Mouse (Mus musculus) intestine, embryonic 14.5 days (tissue): ENCODE measurements around the gene Gpr3. TPM values are rescaled to one million over a fixed set of nuclear protein-coding genes. Genes with fewer than 3 reads are reported as not detected.

ENCODE experiments used
- ATAC-seq: fragments of 200-750 bp; cut with Nextera tagmentation; replicated peaks from 2 replicates; pipeline ENCODE4 v1.8.0; 2017; ENCODE audit warnings: low read depth, moderate number of reproducible peaks, moderate TSS enrichment, moderate library complexity; ENCODE audit not compliant: low FRiP score, low TSS enrichment
- DNase-seq: peaks from one replicate; pipeline ENCODE4 v3.0.0-alpha.2; 2018; ENCODE audit warnings: low spot score
- H3K27ac ChIP-seq: fragments of 300-500 bp; sonication (generic); 2 replicates; pipeline ENCODE4 v1.5.1; 2014; ENCODE audit warnings: low read depth, mild to moderate bottlenecking, control low read depth
- H3K27me3 ChIP-seq: fragments of 300-500 bp; sonication (generic); replicated peaks from 2 replicates; pipeline ENCODE4 v1.6.1; 2014; ENCODE audit warnings: low read length, control low read depth; ENCODE audit not compliant: control insufficient read depth, insufficient read depth
- H3K36me3 ChIP-seq: fragments of 300-500 bp; sonication (generic); 2 replicates; pipeline ENCODE4 v1.6.1; 2014; ENCODE audit warnings: low read length, control low read depth; ENCODE audit not compliant: control insufficient read depth, insufficient read depth
- H3K4me1 ChIP-seq: fragments of 300-500 bp; sonication (generic); replicated peaks from 2 replicates; pipeline ENCODE4 v1.6.1; 2014; ENCODE audit warnings: low read length, control low read depth, mixed read lengths; ENCODE audit not compliant: control insufficient read depth, insufficient read depth
- H3K4me2 ChIP-seq: fragments of 300-500 bp; sonication (generic); 2 replicates; pipeline ENCODE4 v1.6.1; 2014; ENCODE audit warnings: low read length
- H3K4me3 ChIP-seq: fragments of 300-500 bp; sonication (generic); 2 replicates; pipeline ENCODE4 v1.5.1; 2014; ENCODE audit warnings: low read depth, low read length, control low read depth, mixed read lengths
- H3K9ac ChIP-seq: fragments of 300-500 bp; sonication (generic); 2 replicates; pipeline ENCODE4 v1.6.1; 2014; ENCODE audit warnings: mild to moderate bottlenecking, low read length
- H3K9me3 ChIP-seq: fragments of 300-500 bp; sonication (generic); 2 replicates; pipeline ENCODE4 v1.6.1; 2016; ENCODE audit warnings: low read length, control low read depth; ENCODE audit not compliant: control insufficient read depth
- WGBS: fragments of 180-500 bp; shearing (Covaris S2); extraction: QIAGEN DNeasy Blood & Tissue Kit; methylation state at CpG from one replicate; pipeline ENCODE4 v1.1.7; 2014; 5-methylcytosine and 5-hydroxymethylcytosine counted together
- polyA plus RNA-seq: library from polyadenylated mRNA; unstranded; fragments of >200 nt; fragmentation: Nextera tagmentation; extraction: Ambion mirVana; gene quantifications from 2 replicates; pipeline ENCODE4 v1.2.1, GENCODE M21; 2014

Gpr3 gene
- polyA plus RNA-seq, 1 experiment from 2014 or later = not detected

GRCm38 (mm10) chr4:133189396-133189795 lies 22.9 kb downstream of the Gpr3 start:
- H3K4me2 ChIP-seq = no peak overlapping the region
- WGBS = 63% methylated on average over 10 of the region's 10 CpGs
- H3K4me3 ChIP-seq = no peak overlapping the region
- peaks cover 96% of the 10 kb centered on the region for H3K36me3 ChIP-seq
- ATAC-seq (no peak), DNase-seq (no peak)
- no peak overlapping the region for H3K27ac ChIP-seq
- H3K27me3 ChIP-seq = no peaks in the 10 kb centered on the region
- no peak overlapping the region for H3K9ac ChIP-seq
- peaks cover 17% of the 10 kb centered on the region for H3K4me1 ChIP-seq
- no peaks in the 10 kb centered on the region for H3K9me3 ChIP-seq

- H3K4me3 ChIP-seq = no peak overlapping the region
- H3K36me3 ChIP-seq = peaks cover 82% of the 10 kb centered on the region
- no peak for DNase-seq
- no peak overlapping the region for H3K9ac ChIP-seq
- no peak overlapping the region for H3K27ac ChIP-seq
- no peak overlapping the region for H3K4me2 ChIP-seq
- peaks cover 30% of the 10 kb centered on the region for H3K4me1 ChIP-seq
- ATAC-seq = no peak
- H3K9me3 ChIP-seq = no peaks in the 10 kb centered on the region
- 84% methylated on average over 5 of the region's 5 CpGs for WGBS
- H3K27me3 ChIP-seq = no peaks in the 10 kb centered on the region
Observed at GRCm38 (mm10) chr4:133186856-133187255, 25.5 kb downstream of the Gpr3 start.

GRCm38 (mm10) chr4:133185893-133186292 lies 26.4 kb downstream of the Gpr3 start:
- Histone ChIP-seq H3K9ac (no peak overlapping the region), H3K4me2 (peak overlapping the region; percentile 6; the same call in 1 of the 2 replicates)
- no peak for ATAC-seq

GRCm38 (mm10) chr4:133184898-133185665 lies 27.3 kb downstream of the Gpr3 start:
- Histone ChIP-seq H3K9me3 (no peaks in the 10 kb centered on the region), H3K27ac (peak overlapping the region; percentile 89), H3K9ac (0 out of 2 replicates have a peak overlapping the region, but pooled peaks have one; percentile 10), H3K4me1 (peaks cover 30% of the 10 kb centered on the region), H3K4me3 (no peak overlapping the region), H3K4me2 (peak overlapping the region; percentile 6; the same call in 1 of the 2 replicates), H3K36me3 (peaks cover 79% of the 10 kb centered on the region), H3K27me3 (no peaks in the 10 kb centered on the region)
- peak; percentile 50; the same call in 1 of the 2 replicates for ATAC-seq
- 22% methylated on average over 15 of the region's 15 CpGs for WGBS
- peak; percentile 70 for DNase-seq

More at GRCm38 (mm10) chr4:133185893-133186292, 26.4 kb downstream of the Gpr3 start:
- Histone ChIP-seq H3K27me3 (no peaks in the 10 kb centered on the region), H3K27ac (peak overlapping the region; percentile 89), H3K4me1 (peaks cover 30% of the 10 kb centered on the region), H3K4me3 (no peak overlapping the region), H3K36me3 (peaks cover 81% of the 10 kb centered on the region), H3K9me3 (no peaks in the 10 kb centered on the region)
- WGBS = 51% methylated on average over 8 of the region's 8 CpGs
- no peak for DNase-seq

- H3K4me2 ChIP-seq = no peak overlapping the region
- WGBS = 53% methylated on average over 14 of the region's 14 CpGs
- no peak for ATAC-seq
- H3K36me3 ChIP-seq = peaks cover 77% of the 10 kb centered on the region
- H3K4me3 ChIP-seq = no peak overlapping the region
- no peak overlapping the region for H3K9ac ChIP-seq
- no peaks in the 10 kb centered on the region for H3K27me3 ChIP-seq
- H3K27ac ChIP-seq = peak overlapping the region; percentile 89
- peaks cover 30% of the 10 kb centered on the region for H3K4me1 ChIP-seq
- no peak for DNase-seq
- no peaks in the 10 kb centered on the region for H3K9me3 ChIP-seq
Observed at GRCm38 (mm10) chr4:133184031-133184897, 28.1 kb downstream of the Gpr3 start.

- no peak for DNase-seq
- H3K4me3 ChIP-seq = no peak overlapping the region
- H3K4me1 ChIP-seq = peaks cover 30% of the 10 kb centered on the region
- no peak overlapping the region for H3K9ac ChIP-seq
- no peak for ATAC-seq
- no peaks in the 10 kb centered on the region for H3K9me3 ChIP-seq
- H3K27me3 ChIP-seq = no peaks in the 10 kb centered on the region
- H3K4me2 ChIP-seq = no peak overlapping the region
- H3K36me3 ChIP-seq = peaks cover 77% of the 10 kb centered on the region
- H3K27ac ChIP-seq = no peak overlapping the region
- 89% methylated on average over 8 of the region's 8 CpGs for WGBS
Observed at GRCm38 (mm10) chr4:133182439-133183033, 29.8 kb downstream of the Gpr3 start.

- 93% methylated on average over 7 of the region's 7 CpGs for WGBS
- no peak overlapping the region for H3K4me2 ChIP-seq
- H3K27me3 ChIP-seq = no peaks in the 10 kb centered on the region
- peaks cover 56% of the 10 kb centered on the region for H3K36me3 ChIP-seq
- H3K9ac ChIP-seq = no peak overlapping the region
- H3K4me1 ChIP-seq = peaks cover 39% of the 10 kb centered on the region
- ATAC-seq (no peak), DNase-seq (no peak)
- no peaks in the 10 kb centered on the region for H3K9me3 ChIP-seq
- H3K27ac ChIP-seq = no peak overlapping the region
- no peak overlapping the region for H3K4me3 ChIP-seq
Observed at GRCm38 (mm10) chr4:133179258-133179657, 33.1 kb downstream of the Gpr3 start.

GRCm38 (mm10) chr4:133178305-133178704 lies 34.0 kb downstream of the Gpr3 start:
- 80% methylated on average over 5 of the region's 5 CpGs for WGBS
- DNase-seq (no peak), ATAC-seq (no peak)
- no peak overlapping the region for H3K4me3 ChIP-seq
- H3K27ac ChIP-seq = no peak overlapping the region
- peaks cover 56% of the 10 kb centered on the region for H3K36me3 ChIP-seq
- no peaks in the 10 kb centered on the region for H3K9me3 ChIP-seq
- H3K27me3 ChIP-seq = no peaks in the 10 kb centered on the region
- no peak overlapping the region for H3K9ac ChIP-seq
- H3K4me2 ChIP-seq = no peak overlapping the region
- peaks cover 36% of the 10 kb centered on the region for H3K4me1 ChIP-seq
